Mouse (Mus musculus) thymus, adult 2 months (tissue): ENCODE measurements around the gene Cbr3.

Source experiments
- CTCF ChIP-seq: fragments of 200-500 bp; IDR thresholded peaks from 2 replicates; pipeline ENCODE4 v1.5.1; 2012; ENCODE audit warnings: mild to moderate bottlenecking, control low read depth, low read length, moderate library complexity, borderline replicate concordance; ENCODE audit not compliant: control insufficient read depth, poor library complexity, insufficient read depth; ENCODE audit errors: extremely low read depth
- POLR2A ChIP-seq: fragments of 200-500 bp; IDR thresholded peaks from 2 replicates; pipeline ENCODE4 v1.6.1; 2012; ENCODE audit warnings: mild to moderate bottlenecking, low read length, control low read depth, moderate library complexity; ENCODE audit not compliant: control insufficient read depth, poor library complexity, insufficient read depth; ENCODE audit errors: extremely low read depth

DNA sequence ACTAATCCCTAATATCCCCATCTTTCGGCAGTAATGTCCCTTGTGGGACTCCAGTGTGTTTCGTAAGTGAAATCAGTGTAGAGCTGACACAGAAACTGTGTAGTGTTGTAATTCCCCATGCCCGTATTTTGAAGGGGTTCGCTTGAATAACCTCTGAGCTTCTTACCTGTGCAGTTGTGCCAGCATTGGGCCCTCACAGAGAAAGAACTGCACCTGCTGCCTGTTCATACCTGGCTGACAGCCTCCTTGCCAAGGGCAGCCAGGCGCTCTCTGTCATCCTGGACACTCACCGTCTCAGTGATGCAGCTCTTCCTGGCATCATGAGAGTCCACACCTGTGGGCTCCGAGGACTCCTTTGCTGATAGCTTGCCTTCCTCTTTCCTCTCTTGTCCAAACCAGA lies 30.0 kb downstream of the Cbr3 start:
- TF ChIP-seq CTCF (no peak), POLR2A (no peak)
